Mouse (Mus musculus) midbrain, embryonic 16.5 days (tissue): ENCODE measurements around the gene Homer2. TPM values are rescaled to one million over a fixed set of nuclear protein-coding genes. Genes with fewer than 3 reads are reported as not detected.

Source experiments
- ATAC-seq: fragments of 200-750 bp; cut with Nextera tagmentation; 2 replicates; pipeline ENCODE4 v1.8.0; 2017; ENCODE audit warnings: moderate TSS enrichment
- H3K27ac ChIP-seq: fragments of 300-500 bp; sonication (generic); 2 replicates; pipeline ENCODE4 v1.5.1; 2014; ENCODE audit warnings: mild to moderate bottlenecking, low read length, mixed read lengths
- H3K27me3 ChIP-seq: fragments of 300-500 bp; sonication (generic); 2 replicates; pipeline ENCODE4 v1.6.1; 2014; ENCODE audit warnings: low read depth, low read length, mixed read lengths; ENCODE audit not compliant: control insufficient read depth, insufficient read depth
- H3K36me3 ChIP-seq: fragments of 300-500 bp; sonication (generic); 2 replicates; pipeline ENCODE4 v1.6.1; 2014; ENCODE audit warnings: mild to moderate bottlenecking, low read length, moderate library complexity, mixed read lengths; ENCODE audit not compliant: control insufficient read depth, insufficient read depth
- H3K4me1 ChIP-seq: fragments of 300-500 bp; sonication (generic); 2 replicates; pipeline ENCODE4 v1.6.1; 2014; ENCODE audit warnings: mild to moderate bottlenecking, low read length, mixed read lengths; ENCODE audit not compliant: control insufficient read depth, insufficient read depth
- H3K4me2 ChIP-seq: fragments of 300-500 bp; sonication (generic); 2 replicates; pipeline ENCODE4 v1.6.1; 2014; ENCODE audit warnings: mild to moderate bottlenecking, low read length, mixed read lengths
- H3K4me3 ChIP-seq: fragments of 300-500 bp; sonication (generic); 2 replicates; pipeline ENCODE4 v1.5.1; 2014; ENCODE audit warnings: low read depth, mild to moderate bottlenecking, low read length, moderate library complexity, mixed read lengths
- H3K9ac ChIP-seq: fragments of 300-500 bp; sonication (generic); 2 replicates; pipeline ENCODE4 v1.6.1; 2014; ENCODE audit warnings: low read depth, low read length, mixed read lengths
- H3K9me3 ChIP-seq: fragments of 300-500 bp; sonication (generic); replicated peaks from 2 replicates; pipeline ENCODE4 v1.6.1; 2014; ENCODE audit warnings: mild to moderate bottlenecking, low read length, mixed read lengths; ENCODE audit not compliant: control insufficient read depth, poor library complexity, severe bottlenecking
- WGBS: fragments of 180-500 bp; shearing (Covaris S2); extraction: QIAGEN DNeasy Blood & Tissue Kit; methylation state at CpG from one replicate; pipeline ENCODE4 v1.1.7; 2014; 5-methylcytosine and 5-hydroxymethylcytosine counted together
- polyA plus RNA-seq: library from polyadenylated mRNA; unstranded; fragments of >200 nt; fragmentation: Nextera tagmentation; extraction: Ambion mirVana; gene quantifications from 2 replicates; pipeline ENCODE4 v1.2.1, GENCODE M21; 2015

Homer2 gene
- polyA plus RNA-seq, 1 experiment from 2014 or later, result 16.3 TPM

DNA sequence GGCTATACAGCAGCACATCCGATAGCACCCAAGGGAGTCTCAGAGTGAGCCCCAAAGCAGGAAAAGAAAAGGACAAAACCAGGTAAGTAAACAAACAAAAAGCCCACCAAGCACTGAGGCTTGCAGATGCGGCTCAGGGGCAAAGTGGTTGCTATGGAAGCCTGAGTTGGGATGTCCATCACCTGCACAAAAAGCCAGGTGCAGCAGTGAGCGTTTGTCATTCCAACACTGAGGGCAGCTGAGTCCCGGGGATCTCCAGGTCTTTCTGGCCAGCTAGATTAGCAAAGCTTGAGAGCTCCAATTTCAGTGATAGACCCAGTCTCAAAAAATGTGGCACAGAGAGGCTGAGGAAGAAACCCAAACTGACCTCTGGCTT is 149.4 kb downstream of the Homer2 start:
- Histone ChIP-seq H3K9me3 (no peaks in the 10 kb centered on the region), H3K4me1 (peaks cover 9% of the 10 kb centered on the region; the same call in 1 of the 2 replicates), H3K4me2 (no peak overlapping the region), H3K9ac (no peak overlapping the region), H3K27me3 (no peaks in the 10 kb centered on the region), H3K4me3 (no peak overlapping the region), H3K36me3 (no peaks in the 10 kb centered on the region), H3K27ac (no peak overlapping the region)
- no peak for ATAC-seq
- 73% methylated on average over 4 of the region's 4 CpGs for WGBS

DNA sequence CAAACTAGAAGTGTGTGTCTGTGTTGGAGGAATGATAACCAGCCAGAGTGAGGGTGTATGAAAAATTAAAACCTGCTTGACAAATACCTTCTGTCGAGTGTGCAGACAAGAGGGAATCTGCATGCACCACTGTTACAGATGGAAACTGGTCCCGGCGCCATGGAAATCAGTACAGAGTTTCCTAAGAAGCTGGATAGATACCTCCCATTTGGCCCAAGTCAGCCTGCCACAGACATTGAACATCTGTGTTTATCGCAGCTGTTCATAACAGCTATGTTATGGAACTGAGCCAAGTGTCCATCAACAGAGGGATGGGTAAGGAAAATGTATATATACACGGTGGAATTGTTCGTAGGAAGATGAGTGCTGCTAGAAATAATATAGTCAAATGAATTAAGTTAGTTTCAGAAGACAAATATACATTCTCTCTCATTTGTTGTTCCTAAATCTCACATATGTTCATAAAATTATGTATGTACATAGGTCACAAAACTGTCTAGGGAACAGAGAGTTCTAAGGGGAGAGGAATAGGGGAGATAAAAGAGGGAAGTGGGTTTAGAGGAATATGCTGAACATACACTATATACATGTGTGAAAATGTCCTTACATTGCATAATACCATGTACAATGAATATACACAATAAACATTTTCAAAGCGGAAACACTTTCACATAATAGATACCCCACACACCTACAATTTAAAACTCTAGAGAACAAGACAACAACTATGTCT is 149.9 kb downstream of the Homer2 start:
- H3K9ac ChIP-seq, result no peak overlapping the region
- H3K27me3 ChIP-seq, result no peaks in the 10 kb centered on the region
- WGBS, result 83% methylated on average over 7 of the region's 7 CpGs
- no peaks in the 10 kb centered on the region for H3K9me3 ChIP-seq
- no peak overlapping the region for H3K27ac ChIP-seq
- H3K4me1 ChIP-seq, result peaks cover 9% of the 10 kb centered on the region; the same call in 1 of the 2 replicates
- no peak for ATAC-seq
- H3K4me3 ChIP-seq, result no peak overlapping the region
- H3K4me2 ChIP-seq, result no peak overlapping the region
- H3K36me3 ChIP-seq, result no peaks in the 10 kb centered on the region

DNA sequence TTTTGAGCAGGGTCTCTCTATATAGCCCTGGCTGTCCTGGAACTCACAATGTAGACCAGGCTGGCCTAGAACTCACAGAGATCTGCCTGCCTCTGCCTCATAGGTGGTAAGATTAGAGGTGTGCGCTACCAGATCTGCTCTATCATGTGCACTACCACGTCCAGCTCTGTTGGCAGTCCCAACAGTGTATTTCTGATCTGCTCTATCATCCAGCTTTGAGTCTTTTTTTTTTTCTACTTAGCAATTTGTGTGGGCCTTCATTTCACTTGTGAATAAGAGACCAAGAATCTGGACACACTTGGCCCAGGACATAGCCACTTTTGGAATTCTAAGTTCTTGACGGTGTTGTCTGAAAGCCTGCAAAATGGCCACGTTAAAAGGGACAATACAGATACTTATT is 150.5 kb downstream of the Homer2 start:
- Histone ChIP-seq H3K4me2 (no peak overlapping the region), H3K4me1 (peaks cover 9% of the 10 kb centered on the region; the same call in 1 of the 2 replicates), H3K4me3 (no peak overlapping the region), H3K27me3 (no peaks in the 10 kb centered on the region), H3K36me3 (no peaks in the 10 kb centered on the region), H3K27ac (no peak overlapping the region), H3K9me3 (no peaks in the 10 kb centered on the region), H3K9ac (no peak overlapping the region)
- ATAC-seq, result no peak
- WGBS, result 87% methylated on average over 4 of the region's 4 CpGs

DNA sequence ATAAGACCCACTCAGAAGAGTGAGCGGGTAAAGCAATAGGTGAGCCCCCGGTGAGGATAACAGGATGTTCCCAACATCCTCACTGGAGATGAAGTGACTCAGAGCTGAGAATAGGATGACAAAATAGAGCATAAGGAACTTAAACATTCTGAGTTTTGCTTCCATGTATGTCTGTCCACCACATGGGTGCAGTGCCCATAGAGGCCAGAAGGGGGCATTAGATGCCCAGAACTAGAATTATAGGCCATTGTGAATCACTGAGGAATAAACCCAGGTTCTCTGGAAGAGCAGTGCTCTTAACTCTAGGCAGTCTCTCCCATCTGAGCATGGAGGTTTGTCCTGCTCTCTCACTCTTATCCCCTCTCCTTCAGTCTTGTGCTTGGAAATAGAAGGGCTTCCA is 153.0 kb downstream of the Homer2 start:
- WGBS, result 88% methylated on average over 2 of the region's 2 CpGs
- no peaks in the 10 kb centered on the region for H3K9me3 ChIP-seq
- no peak for ATAC-seq
- no peak overlapping the region for H3K9ac ChIP-seq
- H3K27me3 ChIP-seq, result no peaks in the 10 kb centered on the region
- 0 out of 2 replicates have a peak, but pooled peaks cover 3% of the 10 kb centered on the region for H3K4me1 ChIP-seq
- H3K4me3 ChIP-seq, result no peak overlapping the region
- H3K27ac ChIP-seq, result no peak overlapping the region
- no peak overlapping the region for H3K4me2 ChIP-seq
- H3K36me3 ChIP-seq, result no peaks in the 10 kb centered on the region

DNA sequence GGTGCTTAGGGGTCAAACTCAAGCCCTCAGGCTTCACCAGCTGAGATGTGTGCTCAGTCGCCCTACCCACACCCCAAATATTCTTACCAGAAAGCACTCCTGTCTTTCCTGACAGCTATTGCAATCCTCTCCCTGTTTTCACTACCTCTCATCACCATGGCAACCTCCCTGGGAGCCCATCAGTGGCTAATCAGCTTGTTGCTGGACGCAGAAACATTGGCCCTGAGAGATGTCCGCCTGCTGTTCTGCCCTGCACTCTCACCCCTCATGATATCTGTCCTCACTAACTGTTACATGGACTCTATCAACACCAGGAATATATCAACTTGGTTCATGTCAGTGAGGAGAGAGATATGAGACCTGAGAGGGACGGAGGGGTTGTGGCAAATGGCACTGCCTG is 153.7 kb downstream of the Homer2 start:
- 0 out of 2 replicates have a peak, but pooled peaks cover 3% of the 10 kb centered on the region for H3K4me1 ChIP-seq
- H3K9me3 ChIP-seq, result no peaks in the 10 kb centered on the region
- H3K9ac ChIP-seq, result no peak overlapping the region
- no peak overlapping the region for H3K27ac ChIP-seq
- H3K27me3 ChIP-seq, result no peaks in the 10 kb centered on the region
- H3K4me2 ChIP-seq, result no peak overlapping the region
- no peak overlapping the region for H3K4me3 ChIP-seq
- 38% methylated on average over 4 of the region's 4 CpGs for WGBS
- no peak for ATAC-seq
- no peaks in the 10 kb centered on the region for H3K36me3 ChIP-seq

Other genes with a start within 250 kb of the Homer2 start
- gene Ap3b2, start 213.6 kb downstream of the Homer2 start, polyA plus RNA-seq, result 161 TPM in 2 replicates
- gene BC048679, start 209.2 kb downstream of the Homer2 start, polyA plus RNA-seq, result not detected in 2 replicates
- 0.19 and 0.25 TPM in 2 replicates for gene Fsd2, start 140.6 kb downstream of the Homer2 start, polyA plus RNA-seq
- 4.3 TPM in 2 replicates for gene Whamm, start 136.3 kb downstream of the Homer2 start, polyA plus RNA-seq
- 165 and 169 TPM in 2 replicates for gene Ramac, start 55.4 kb upstream of the Homer2 start, polyA plus RNA-seq
- 53.2 and 58.7 TPM in 2 replicates for gene 3110040N11Rik, start 82.0 kb upstream of the Homer2 start, polyA plus RNA-seq
- gene Btbd1, start 121.9 kb upstream of the Homer2 start, polyA plus RNA-seq, result 89.1 and 98.2 TPM in 2 replicates
- gene Gm10160, start 148.3 kb upstream of the Homer2 start, polyA plus RNA-seq, result not detected in 2 replicates
- 8.1 and 8.7 TPM in 2 replicates for gene Tm6sf1, start 151.5 kb upstream of the Homer2 start, polyA plus RNA-seq
- gene Hdgfl3, start 226.9 kb upstream of the Homer2 start, polyA plus RNA-seq, result 63.5 and 66.9 TPM in 2 replicates